Mouse (Mus musculus): ENCODE results near the gene Hdac7.

GRCm38 (mm10) chr15:97839473-97839872 is 4.8 kb downstream of the Hdac7 start:
- TF ChIP-seq CTCF (conservative IDR thresholded peaks at IDR 0.05; ENCODE audit: low read length), result no peak
- TF ChIP-seq NANOG (IDR thresholded peaks at IDR 0.05; ENCODE audit: borderline replicate concordance, low read length), result no peak
- TF ChIP-seq POU5F1 (IDR thresholded peaks at IDR 0.05; ENCODE audit: borderline replicate concordance, low read length), result no peak

Measured in E14TG2a.4 (cell line).